Mouse (Mus musculus) cortical plate, adult 2 months (tissue): ENCODE data around the gene Krtap1-4.
"Not testable (repeated sequence)": the region's sequence is repeated elsewhere in the genome, so short reads cannot be mapped to it uniquely, and the experiment has no call there.

Source experiments
- CTCF ChIP-seq: fragments of 200-500 bp; IDR thresholded peaks from 2 replicates; pipeline ENCODE4 v1.5.1; 2011; ENCODE audit warnings: mild to moderate bottlenecking, control low read depth, low read length; ENCODE audit not compliant: insufficient read depth; ENCODE audit errors: extremely low read depth
- POLR2A ChIP-seq: fragments of 200-500 bp; IDR thresholded peaks from 2 replicates; pipeline ENCODE4 v1.6.1; 2011; ENCODE audit warnings: mild to moderate bottlenecking, low read length, control low read depth; ENCODE audit not compliant: insufficient read depth; ENCODE audit errors: extremely low read depth

DNA sequence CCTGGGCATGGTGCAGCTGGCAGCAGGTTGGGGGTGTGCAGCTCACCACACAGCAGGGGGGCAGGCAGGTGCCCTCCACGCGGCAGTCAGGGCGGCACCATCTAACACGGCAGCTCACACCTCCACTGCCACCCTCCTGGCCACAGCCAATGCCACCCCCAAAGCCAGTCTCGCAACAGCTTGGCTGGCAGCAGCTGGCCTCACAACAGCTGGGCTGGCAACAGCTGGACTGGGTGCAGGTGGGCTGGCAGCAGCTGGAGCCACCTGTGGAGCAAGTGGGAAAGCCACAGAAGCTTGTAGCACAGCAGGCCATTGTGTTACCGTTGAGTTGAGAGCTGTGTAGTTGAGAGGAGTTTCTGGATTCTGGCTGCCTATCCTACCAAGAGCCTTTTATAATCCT, 14.3 kb upstream of the Krtap1-4 start, which contains the start of gene Krtap9-3:
- TF ChIP-seq CTCF, POLR2A: not testable (repeated sequence)
